Comparison of ENCODE assay signal across 10 mouse cellular contexts in genomic region chr9:58373912-58374431, GRCm38 (mm10). TPM values are rescaled to one million over a fixed set of nuclear protein-coding genes. Genes with fewer than 3 reads are reported as not detected.
A peak's percentile ranks its signal among the peaks of the same experiment; 100 is the strongest.
DNase-seq lines count a peak whose midpoint lies in the region; ATAC-seq and TF ChIP-seq lines count a peak whose summit lies in the region.
"Had no signal": no experiment of that assay in that cellular context is flagged by ENCODE, and none has a peak within 500 bp of the region (broad histone marks: within the 10 kb centered on the region; RNA-seq: fewer than 3 reads in every experiment).

No protein-coding gene starts in this region.

- no peaks in the 10 kb centered on the region for H3K27me3 ChIP-seq in forebrain, embryonic 15.5 days
- H3K27me3 ChIP-seq in forebrain, embryonic 11.5 days (ENCODE audit: control insufficient read depth, insufficient read depth, low read length) = no peaks in the 10 kb centered on the region
- H3K27me3 ChIP-seq in thymus, adult 2 months (ENCODE audit: control insufficient read depth, insufficient read depth, low read length) = no peaks in the 10 kb centered on the region
- H3K27me3 ChIP-seq: limb, embryonic 12.5 days; lung, embryonic 15.5 days had no signal

- peak overlapping the region; percentile 62 for H3K27ac ChIP-seq in forebrain, embryonic 15.5 days (replicated peaks)
- H3K27ac ChIP-seq in forebrain, embryonic 11.5 days (ENCODE audit: low read depth, low read length) = no peak overlapping the region
- no peak overlapping the region for H3K27ac ChIP-seq in thymus, adult 2 months (ENCODE audit: control insufficient read depth, insufficient read depth, low read length)
- H3K27ac ChIP-seq: limb, embryonic 12.5 days; lung, embryonic 15.5 days had no signal

- no peak for TF ChIP-seq CTCF in thymus, adult 2 months (IDR thresholded peaks at IDR 0.05; ENCODE audit: borderline replicate concordance, control insufficient read depth, extremely low read depth, insufficient read depth, low read length, poor library complexity)

- H3K9me3 ChIP-seq in forebrain, embryonic 15.5 days = no peaks in the 10 kb centered on the region
- H3K9me3 ChIP-seq in forebrain, embryonic 11.5 days (ENCODE audit: control insufficient read depth, low read length) = no peaks in the 10 kb centered on the region
- H3K9me3 ChIP-seq: limb, embryonic 12.5 days; lung, embryonic 15.5 days had no signal

- WGBS in forebrain, embryonic 15.5 days = 39% methylated on average over 12 of the region's 12 CpGs
- WGBS in forebrain, embryonic 11.5 days = 71% methylated on average over 12 of the region's 12 CpGs
- WGBS in thymus, adult 2 months = 82% methylated on average over 12 of the region's 12 CpGs

- no peak for TF ChIP-seq POLR2A in thymus, adult 2 months (IDR thresholded peaks at IDR 0.05; ENCODE audit: control insufficient read depth, extremely low read depth, insufficient read depth, low read length, poor library complexity)

- DNase-seq in forebrain, embryonic 11.5 days (ENCODE audit: low spot score) = no peak
- peak; percentile 59 to 61 for DNase-seq in cerebellum, postnatal 10 days
- DNase-seq in layer of hippocampus, adult 9-11 months = peak; percentile 69
- DNase-seq in right cerebral cortex, adult 18-20 months = peak; percentile 74
- DNase-seq in testis, postnatal 14 days (ENCODE audit: low spot score) = no peak
- no peak for DNase-seq in thymus, adult 2 months
- DNase-seq in kidney, postnatal 36 days = no peak

- no peak overlapping the region for H3K4me2 ChIP-seq in forebrain, embryonic 15.5 days (replicated peaks)
- no peak overlapping the region for H3K4me2 ChIP-seq in forebrain, embryonic 11.5 days (ENCODE audit: low read depth, low read length, severe bottlenecking)
- H3K4me2 ChIP-seq: limb, embryonic 12.5 days; lung, embryonic 15.5 days had no signal

- H3K36me3 ChIP-seq in forebrain, embryonic 15.5 days = no peaks in the 10 kb centered on the region
- H3K36me3 ChIP-seq in forebrain, embryonic 11.5 days (ENCODE audit: control insufficient read depth, insufficient read depth, low read length) = no peaks in the 10 kb centered on the region
- no peaks in the 10 kb centered on the region for H3K36me3 ChIP-seq in thymus, adult 2 months (ENCODE audit: control insufficient read depth, insufficient read depth, low read length)
- H3K36me3 ChIP-seq: limb, embryonic 12.5 days; lung, embryonic 15.5 days had no signal

- no peak overlapping the region for H3K9ac ChIP-seq in forebrain, embryonic 15.5 days (replicated peaks)
- H3K9ac ChIP-seq in forebrain, embryonic 11.5 days (ENCODE audit: low read length) = no peak overlapping the region
- H3K9ac ChIP-seq: limb, embryonic 12.5 days; lung, embryonic 15.5 days had no signal

- H3K4me3 ChIP-seq in forebrain, embryonic 15.5 days = no peak overlapping the region
- H3K4me3 ChIP-seq in forebrain, embryonic 11.5 days (ENCODE audit: low read depth, low read length) = no peak overlapping the region
- no peak overlapping the region for H3K4me3 ChIP-seq in thymus, adult 2 months (ENCODE audit: control insufficient read depth, insufficient read depth, low read length)
- H3K4me3 ChIP-seq: limb, embryonic 12.5 days; lung, embryonic 15.5 days had no signal

- ATAC-seq in forebrain, embryonic 15.5 days (replicated peaks) = peak; percentile 91
- ATAC-seq in forebrain, embryonic 11.5 days (replicated peaks; ENCODE audit: low FRiP score) = no peak

- peaks cover 19% of the 10 kb centered on the region for H3K4me1 ChIP-seq in forebrain, embryonic 15.5 days
- H3K4me1 ChIP-seq in forebrain, embryonic 11.5 days (replicated peaks; ENCODE audit: control insufficient read depth, insufficient read depth, low read length) = no peaks in the 10 kb centered on the region
- H3K4me1 ChIP-seq in thymus, adult 2 months (replicated peaks; ENCODE audit: control insufficient read depth, insufficient read depth, low read length) = no peaks in the 10 kb centered on the region
- H3K4me1 ChIP-seq: lung, embryonic 15.5 days had no signal

RNA-seq across cellular contexts. Expression of gene Tbc1d21, which starts 3.7 kb away (rescaled TPM):
- polyA plus RNA-seq in forebrain, embryonic 15.5 days (2015; fragmentation: Nextera tagmentation; extraction: Ambion mirVana) = not detected in 2 replicates
- polyA plus RNA-seq in forebrain, embryonic 11.5 days (2014; fragmentation: Nextera tagmentation; extraction: Ambion mirVana) = not detected in 2 replicates
- polyA plus RNA-seq in thymus, adult 2 months (2012; rRNA removed) = not detected in 2 replicates
- polyA plus RNA-seq: limb, embryonic 12.5 days; lung, embryonic 15.5 days had no signal

Comparison
In these comparisons a context has a peak if more than half of its experiments do, and no peak if none do; other contexts are left out.
1. DNase-seq: peak in cerebellum, postnatal 10 days (2 of 2), layer of hippocampus, adult 9-11 months (single experiment) and right cerebral cortex, adult 18-20 months (single experiment); none in forebrain, embryonic 11.5 days (single experiment), testis, postnatal 14 days (single experiment), thymus, adult 2 months (single experiment) and kidney, postnatal 36 days (0 of 2).